Mouse (Mus musculus) left cerebral cortex, adult 18-20 months (tissue): ENCODE measurements around the gene Stk35. TPM values are rescaled to one million over a fixed set of nuclear protein-coding genes. Genes with fewer than 3 reads are reported as not detected.

Experiments used
- total RNA-seq, 2 experiments: library from RNA; stranded (reverse); gene quantifications; 2 replicates each; pipeline ENCODE4 v1.2.3; 2021

Stk35 gene
- total RNA-seq, 2 experiments from 2014 or later, result 38.5 to 38.6 TPM

Other genes starting within 250 kb of the Stk35 start
- gene Sirpa, start 207.7 kb upstream of the Stk35 start, total RNA-seq, result 100 to 1,000 TPM; 370 to 383 TPM
- 10 to 100 TPM; 33.4 to 38.8 TPM for gene Pdyn, start 100.7 kb upstream of the Stk35 start, total RNA-seq
- gene Tgm3, start 211.8 kb downstream of the Stk35 start, total RNA-seq, result 1 to 10 TPM; 3.4 TPM